Mouse (Mus musculus) forebrain, embryonic 15.5 days (tissue): ENCODE data around the gene Nudt2. TPM values are rescaled to one million over a fixed set of nuclear protein-coding genes. Genes with fewer than 3 reads are reported as not detected.
A peak's percentile ranks its signal among the peaks of the same experiment; 100 is the strongest.

Source experiments
- ATAC-seq: fragments of 200-750 bp; cut with Nextera tagmentation; replicated peaks from 2 replicates; pipeline ENCODE4 v1.8.0; 2017; ENCODE audit warnings: mild to moderate bottlenecking, moderate TSS enrichment, moderate library complexity
- H3K27ac ChIP-seq: fragments of 300-500 bp; sonication (generic); replicated peaks from 2 replicates; pipeline ENCODE4 v1.5.1; 2015; ENCODE audit warnings: mild to moderate bottlenecking, inconsistent platforms
- H3K27me3 ChIP-seq: fragments of 300-500 bp; sonication (generic); 2 replicates; pipeline ENCODE4 v1.6.1; 2015; ENCODE audit warnings: inconsistent platforms
- H3K36me3 ChIP-seq: fragments of 300-500 bp; sonication (generic); 2 replicates; pipeline ENCODE4 v1.6.1; 2015; ENCODE audit warnings: mild to moderate bottlenecking, inconsistent platforms
- H3K4me1 ChIP-seq: fragments of 300-500 bp; sonication (generic); 2 replicates; pipeline ENCODE4 v1.6.1; 2015; ENCODE audit warnings: inconsistent platforms
- H3K4me2 ChIP-seq: fragments of 300-500 bp; sonication (generic); replicated peaks from 2 replicates; pipeline ENCODE4 v1.6.1; 2015; ENCODE audit warnings: mild to moderate bottlenecking, inconsistent platforms
- H3K4me3 ChIP-seq: fragments of 300-500 bp; sonication (generic); 2 replicates; pipeline ENCODE4 v1.5.1; 2015; ENCODE audit warnings: mild to moderate bottlenecking, inconsistent platforms
- H3K9ac ChIP-seq: fragments of 300-500 bp; sonication (generic); replicated peaks from 2 replicates; pipeline ENCODE4 v1.6.1; 2015; ENCODE audit warnings: mild to moderate bottlenecking, inconsistent platforms
- H3K9me3 ChIP-seq: fragments of 300-500 bp; sonication (generic); 2 replicates; pipeline ENCODE4 v1.6.1; 2016; ENCODE audit warnings: inconsistent platforms
- WGBS: fragments of 180-500 bp; shearing (Covaris S2); methylation state at CpG from one replicate; pipeline ENCODE4 v1.1.7; 2015; ENCODE audit warnings: mixed read lengths; 5-methylcytosine and 5-hydroxymethylcytosine counted together
- polyA plus RNA-seq: library from polyadenylated mRNA; unstranded; fragments of >200 nt; fragmentation: Nextera tagmentation; extraction: Ambion mirVana; gene quantifications from 2 replicates; pipeline ENCODE4 v1.2.1, GENCODE M21; 2015

Gene Nudt2
- polyA plus RNA-seq, 1 experiment from 2014 or later: 66.8 TPM

DNA sequence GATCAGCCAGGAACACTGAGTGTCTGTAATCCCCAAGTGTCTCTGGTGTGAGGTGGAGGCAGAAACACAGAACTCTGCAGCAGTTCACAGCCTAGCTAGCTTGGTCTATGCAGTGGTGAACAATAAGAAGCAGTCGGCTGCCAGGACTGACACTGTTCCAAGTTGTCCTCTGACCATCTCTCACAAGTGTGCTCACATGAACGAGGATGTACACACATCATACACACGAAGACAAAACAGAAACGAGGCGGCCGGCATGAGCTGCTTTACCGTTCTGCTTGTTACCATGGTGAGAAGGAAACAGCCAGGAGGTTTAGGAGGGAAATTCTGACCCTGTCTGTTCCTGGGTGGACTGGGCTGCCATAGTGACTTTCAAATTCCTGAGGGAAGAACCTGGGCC is 61.6 kb downstream of the Nudt2 start:
- peaks cover 35% of the 10 kb centered on the region for H3K4me1 ChIP-seq
- H3K27ac ChIP-seq: no peak overlapping the region
- ATAC-seq: no peak; the same call in 1 of the 2 replicates
- no peak overlapping the region for H3K4me3 ChIP-seq
- no peaks in the 10 kb centered on the region for H3K36me3 ChIP-seq
- WGBS: 19% methylated on average over 7 of the region's 7 CpGs
- no peaks in the 10 kb centered on the region for H3K9me3 ChIP-seq
- H3K9ac ChIP-seq: 0 out of 2 replicates have a peak overlapping the region, but pooled peaks have one; percentile 16
- H3K27me3 ChIP-seq: no peaks in the 10 kb centered on the region
- H3K4me2 ChIP-seq: no peak overlapping the region

DNA sequence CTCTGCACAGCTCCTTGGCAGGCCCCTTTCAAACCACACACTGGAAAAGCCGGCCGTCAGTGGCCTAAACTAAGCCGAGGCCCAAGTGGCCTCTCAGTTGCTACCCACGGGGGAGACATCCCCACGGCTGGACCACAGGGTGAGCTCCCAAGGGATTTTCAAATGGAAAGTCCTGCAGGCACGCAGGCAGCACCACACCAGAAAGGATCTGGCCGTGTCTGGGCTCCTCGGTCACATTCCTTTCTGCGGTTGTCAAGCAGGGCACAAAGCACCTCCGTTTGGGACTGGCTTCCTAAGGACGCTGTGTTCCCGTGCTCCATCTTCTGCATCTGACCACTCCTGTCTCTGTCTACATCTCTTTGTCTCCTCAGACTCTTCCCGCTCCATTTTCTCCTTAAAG is 62.1 kb downstream of the Nudt2 start:
- 12% methylated on average over 13 of the region's 13 CpGs for WGBS
- Histone ChIP-seq H3K27me3 (no peaks in the 10 kb centered on the region), H3K4me2 (no peak overlapping the region), H3K9me3 (no peaks in the 10 kb centered on the region), H3K27ac (0 out of 2 replicates have a peak overlapping the region, but pooled peaks have one; percentile 2), H3K9ac (0 out of 2 replicates have a peak overlapping the region, but pooled peaks have one; percentile 16), H3K4me3 (no peak overlapping the region), H3K4me1 (peaks cover 33% of the 10 kb centered on the region), H3K36me3 (no peaks in the 10 kb centered on the region)
- no peak for ATAC-seq

DNA sequence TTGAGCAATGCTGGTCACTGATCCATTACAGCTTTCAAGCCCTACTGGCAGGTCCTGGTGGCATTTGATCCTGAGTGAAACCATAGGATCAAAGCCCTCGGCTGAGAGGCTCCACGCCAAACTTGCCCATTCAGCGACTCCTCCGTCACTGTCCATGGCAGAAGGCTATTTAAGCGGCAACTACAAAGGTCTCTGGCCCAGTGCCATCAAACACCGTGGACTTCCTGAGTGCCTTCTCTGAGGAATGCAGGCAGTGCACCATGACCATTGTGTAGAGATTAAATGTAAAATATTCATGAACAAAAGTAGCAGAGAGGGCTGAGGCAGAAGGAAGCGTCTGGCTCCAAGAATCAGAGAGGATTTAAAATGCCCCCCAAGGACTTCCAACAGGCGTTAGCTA is 63.0 kb downstream of the Nudt2 start:
- ATAC-seq: no peak
- H3K4me3 ChIP-seq: no peak overlapping the region
- no peaks in the 10 kb centered on the region for H3K36me3 ChIP-seq
- no peaks in the 10 kb centered on the region for H3K9me3 ChIP-seq
- 8% methylated on average over 8 of the region's 8 CpGs for WGBS
- H3K27ac ChIP-seq: no peak overlapping the region
- no peaks in the 10 kb centered on the region for H3K27me3 ChIP-seq
- no peak overlapping the region for H3K4me2 ChIP-seq
- peaks cover 29% of the 10 kb centered on the region for H3K4me1 ChIP-seq
- no peak overlapping the region for H3K9ac ChIP-seq

Other genes starting within 250 kb of the Nudt2 start
- 54.9 and 58.9 TPM in 2 replicates for gene Ubap2, start 190.0 kb upstream of the Nudt2 start, polyA plus RNA-seq
- gene Dcaf12, start 150.3 kb upstream of the Nudt2 start, polyA plus RNA-seq: 84.8 and 91.4 TPM in 2 replicates
- gene Ubap1, start 116.2 kb upstream of the Nudt2 start, polyA plus RNA-seq: 69.2 and 73.5 TPM in 2 replicates
- 5.1 and 5.5 TPM in 2 replicates for gene Kif24, start 264 bp upstream of the Nudt2 start, polyA plus RNA-seq
- gene AI464131, start 37.9 kb downstream of the Nudt2 start, polyA plus RNA-seq: 2.8 and 3.1 TPM in 2 replicates
- 9.4 and 15.7 TPM in 2 replicates for gene 1110017D15Rik, start 52.2 kb downstream of the Nudt2 start, polyA plus RNA-seq
- gene Fam219a, start 104.4 kb downstream of the Nudt2 start, polyA plus RNA-seq: 14.3 and 14.7 TPM in 2 replicates
- gene Dnaic1, start 104.6 kb downstream of the Nudt2 start, polyA plus RNA-seq: 2.0 TPM in 2 replicates
- 58.3 and 66.4 TPM in 2 replicates for gene Enho, start 175.2 kb downstream of the Nudt2 start, polyA plus RNA-seq
- gene Cntfr, start 231.9 kb downstream of the Nudt2 start, polyA plus RNA-seq: 15.8 and 16.6 TPM in 2 replicates
- 23.8 and 26.4 TPM in 2 replicates for gene Il11ra1, start 234.8 kb downstream of the Nudt2 start, polyA plus RNA-seq
- gene Rpp25l, start 248.4 kb downstream of the Nudt2 start, polyA plus RNA-seq: 58.0 and 70.0 TPM in 2 replicates